Mouse (Mus musculus) urinary bladder, adult 18-20 months (tissue): ENCODE data around the gene Ddx41.
"Not testable (repeated sequence)": the region's sequence is repeated elsewhere in the genome, so short reads cannot be mapped to it uniquely, and the experiment has no call there.

Experiments used
- DNase-seq, 2 experiments: peaks; one replicate each; pipeline ENCODE4 v3.0.0; 2022; ENCODE audit warnings: low spot score in 2 of 2, mixed read lengths in 2 of 2

Gene Ddx41

GRCm38 (mm10) chr13:55536194-55537175 is at the start of gene Ddx41:
TSS of gene Ddx41 (minus strand) at chr13:55536658.
- peak; percentile 99 to 100 for DNase-seq

- DNase-seq, result no peak
Measured at GRCm38 (mm10) chr13:55578086-55578485, 41.6 kb upstream of the Ddx41 start.

GRCm38 (mm10) chr13:55576872-55577271 is 40.4 kb upstream of the Ddx41 start:
- not testable (repeated sequence) for DNase-seq

- no peak for DNase-seq
Measured at GRCm38 (mm10) chr13:55575932-55576331, 39.5 kb upstream of the Ddx41 start.

- DNase-seq, result no peak
Measured at GRCm38 (mm10) chr13:55574321-55574720, 37.9 kb upstream of the Ddx41 start.

GRCm38 (mm10) chr13:55573432-55573831 is 37.0 kb upstream of the Ddx41 start, which contains the start of gene Tmed9:
TSS of gene Tmed9 (plus strand) at chr13:55573732.
- DNase-seq, result no peak

- DNase-seq, result no peak
Measured at GRCm38 (mm10) chr13:55571977-55572376, 35.5 kb upstream of the Ddx41 start.

- DNase-seq, result peak; percentile 91 to 98
Measured at GRCm38 (mm10) chr13:55571027-55571751, 34.7 kb upstream of the Ddx41 start, which contains the start of gene Fam193b. TSS of gene Fam193b (minus strand) at chr13:55571120.

- DNase-seq, result peak in 1 of 2 experiments; percentile 40
Measured at GRCm38 (mm10) chr13:55570286-55570973, 34.0 kb upstream of the Ddx41 start.

GRCm38 (mm10) chr13:55569726-55570285 is 33.3 kb upstream of the Ddx41 start:
- peak in 1 of 2 experiments; percentile 11 for DNase-seq

- not testable (repeated sequence) for DNase-seq
Measured at GRCm38 (mm10) chr13:55568524-55568923, 32.1 kb upstream of the Ddx41 start.

GRCm38 (mm10) chr13:55567949-55568348 is 31.5 kb upstream of the Ddx41 start:
- DNase-seq, result no peak

- DNase-seq, result no peak
Measured at GRCm38 (mm10) chr13:55567001-55567400, 30.5 kb upstream of the Ddx41 start.

GRCm38 (mm10) chr13:55563266-55563879 is 26.9 kb upstream of the Ddx41 start:
- no peak for DNase-seq

GRCm38 (mm10) chr13:55557499-55557898 is 21.0 kb upstream of the Ddx41 start:
- DNase-seq, result no peak

- no peak for DNase-seq
Measured at GRCm38 (mm10) chr13:55555921-55556320, 19.5 kb upstream of the Ddx41 start.

- DNase-seq, result no peak
Measured at GRCm38 (mm10) chr13:55549061-55549460, 12.6 kb upstream of the Ddx41 start.

- no peak for DNase-seq
Measured at GRCm38 (mm10) chr13:55548426-55548825, 12.0 kb upstream of the Ddx41 start.

- DNase-seq, result no peak
Measured at GRCm38 (mm10) chr13:55547916-55548315, 11.5 kb upstream of the Ddx41 start.

GRCm38 (mm10) chr13:55544792-55545191 is 8.3 kb upstream of the Ddx41 start:
- DNase-seq, result no peak

- DNase-seq, result no peak
Measured at GRCm38 (mm10) chr13:55543447-55543846, 7.0 kb upstream of the Ddx41 start.
